Mouse (Mus musculus): ENCODE measurements around the gene Smarcb1.

DNA sequence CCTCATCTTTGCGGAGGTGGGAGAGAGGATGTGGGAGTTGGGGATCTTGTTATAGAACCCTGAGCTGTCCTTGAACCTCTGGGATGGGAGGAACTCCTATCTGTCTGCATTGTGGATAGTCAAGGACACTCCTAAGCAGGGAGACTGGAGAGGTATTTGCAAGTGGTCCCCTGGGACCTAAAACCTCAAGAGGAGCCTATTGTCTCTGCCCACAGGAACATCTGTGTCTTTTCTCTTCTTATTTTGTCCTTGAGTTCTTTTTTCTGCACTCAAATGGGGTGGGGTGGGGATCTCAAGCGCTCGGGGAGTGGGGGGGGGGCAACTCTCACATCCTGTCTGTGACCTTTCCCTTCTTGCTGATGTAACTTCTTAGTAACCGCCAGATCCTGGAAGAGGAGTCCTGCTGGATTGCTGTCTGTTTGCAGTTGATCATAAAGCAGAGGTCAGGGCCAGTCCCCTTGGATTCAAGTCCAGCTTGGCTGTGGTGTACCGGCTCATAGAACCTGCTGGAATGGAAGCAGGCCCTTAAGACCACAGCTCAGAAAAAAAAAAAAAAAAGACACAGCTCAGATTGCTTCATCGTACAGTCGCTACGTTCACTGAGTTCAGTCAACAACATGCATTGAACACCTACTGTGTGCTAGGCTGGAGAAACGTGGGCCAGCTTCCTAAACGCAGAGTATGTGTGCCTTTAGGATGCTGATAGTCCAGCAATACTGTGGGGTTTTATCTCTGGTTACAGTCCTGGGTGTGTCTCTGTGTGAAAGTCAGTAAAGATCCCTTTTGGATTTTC lies 16.6 kb upstream of the Smarcb1 start:
- TF ChIP-seq CTCF (IDR thresholded peaks at IDR 0.05; ENCODE audit: insufficient read depth, low read length) (no peak), POLR2A (IDR thresholded peaks at IDR 0.05; ENCODE audit: borderline replicate concordance, extremely low read depth, low read depth, low read length) (no peak)

Data from lung, adult 2 months (tissue).